Mouse (Mus musculus) activated CD4-positive, CD25-positive, alpha-beta regulatory T cell (primary cell): ENCODE measurements around the gene Vmn1r76. TPM values are rescaled to one million over a fixed set of nuclear protein-coding genes. Genes with fewer than 3 reads are reported as not detected.

ENCODE experiments used
- polyA plus RNA-seq, 2 experiments: library from polyadenylated mRNA; unstranded; fragments of 100-300 nt; shearing (Covaris generic); gene quantifications; one replicate each; pipeline ENCODE4 v1.2.1; 2017

Gene Vmn1r76
- polyA plus RNA-seq, result not detected

GRCm38 (mm10) chr7:11938113-11938512 is at the start of gene Vmn1r76:
Gene Vmn1r76 (minus strand): TSS chr7:11938213.

GRCm38 (mm10) chr7:11874330-11874729 is 63.7 kb downstream of the Vmn1r76 start, which contains the start of gene Vmn1r75:
Gene Vmn1r75 (plus strand): TSS chr7:11874630.

Other genes starting within 250 kb of the Vmn1r76 start
- gene Vmn1r73, start 207.9 kb downstream of the Vmn1r76 start, polyA plus RNA-seq, result not detected
- under 1 TPM in 1 of 2 experiments, not detected in 1; 0.05 TPM for gene Vmn1r74, start 104.2 kb downstream of the Vmn1r76 start, polyA plus RNA-seq
- gene Vmn1r75, start 63.6 kb downstream of the Vmn1r76 start, polyA plus RNA-seq, result under 1 TPM in 1 of 2 experiments, not detected in 1; 0.23 TPM
- gene Vmn1r77, start 98.5 kb upstream of the Vmn1r76 start, polyA plus RNA-seq, result under 1 TPM in 1 of 2 experiments, not detected in 1; 0.02 TPM
- gene Vmn1r78, start 212.0 kb upstream of the Vmn1r76 start, polyA plus RNA-seq, result under 1 TPM; 0.04 to 0.12 TPM
- gene Vmn1r79, start 233.1 kb upstream of the Vmn1r76 start, polyA plus RNA-seq, result not detected